Mouse (Mus musculus) gastrocnemius, postnatal 25 days (tissue): Measurements from ENCODE around the gene Suv39h2. TPM values are rescaled to one million over a fixed set of nuclear protein-coding genes. Genes with fewer than 3 reads are reported as not detected.

Experiments used
- DNase-seq: peaks from one replicate; pipeline ENCODE4 v3.0.0; 2022
- long read RNA-seq, 2 experiments: library from polyadenylated mRNA; stranded (forward); transcript quantifications; one replicate each; pipeline ENCODE4 v2.0.0; 2021
- total RNA-seq, 2 experiments: library from RNA; stranded (reverse); gene quantifications; 1 replicate in 1 of 2; 2 replicates in 1 of 2; pipeline ENCODE4 v1.2.3; 2021

The Suv39h2 gene
- total RNA-seq: under 1 TPM; 0.72 to 0.84 TPM
- long read RNA-seq, experiment 1, full-length matches to known transcripts: 1 of 1 reads
- long read RNA-seq, experiment 1, partial matches to known transcripts: 0 of 1 reads
- long read RNA-seq, experiment 1, other reads (novel, unspliced or antisense): 0 of 1 reads
- long read RNA-seq, experiment 2, full-length matches to known transcripts: 2 of 3 reads
- long read RNA-seq, experiment 2, partial matches to known transcripts: 1 of 3 reads
- long read RNA-seq, experiment 2, other reads (novel, unspliced or antisense): 0 of 3 reads

- DNase-seq: peak; percentile 96
Observed at GRCm38 (mm10) chr2:3474861-3475283, at the start of gene Suv39h2. Gene Suv39h2 (minus strand): TSS chr2:3475031.

- no peak for DNase-seq
Observed at GRCm38 (mm10) chr2:3522558-3522957, 47.7 kb upstream of the Suv39h2 start.

- peak; percentile 96 for DNase-seq
Observed at GRCm38 (mm10) chr2:3512552-3513454, 38.0 kb upstream of the Suv39h2 start, which contains the start of the genes Gm45902, Hspa14 and Cdnf. Gene Gm45902 (minus strand): TSS chr2:3512790. Gene Hspa14 (minus strand): TSS chr2:3512814. Gene Cdnf (plus strand): TSS chr2:3513030.

- no peak for DNase-seq
Observed at GRCm38 (mm10) chr2:3512076-3512475, 37.2 kb upstream of the Suv39h2 start.

- DNase-seq: no peak
Observed at GRCm38 (mm10) chr2:3500886-3501285, 26.1 kb upstream of the Suv39h2 start.

GRCm38 (mm10) chr2:3499543-3499942 is 24.7 kb upstream of the Suv39h2 start:
- DNase-seq: no peak

DNA sequence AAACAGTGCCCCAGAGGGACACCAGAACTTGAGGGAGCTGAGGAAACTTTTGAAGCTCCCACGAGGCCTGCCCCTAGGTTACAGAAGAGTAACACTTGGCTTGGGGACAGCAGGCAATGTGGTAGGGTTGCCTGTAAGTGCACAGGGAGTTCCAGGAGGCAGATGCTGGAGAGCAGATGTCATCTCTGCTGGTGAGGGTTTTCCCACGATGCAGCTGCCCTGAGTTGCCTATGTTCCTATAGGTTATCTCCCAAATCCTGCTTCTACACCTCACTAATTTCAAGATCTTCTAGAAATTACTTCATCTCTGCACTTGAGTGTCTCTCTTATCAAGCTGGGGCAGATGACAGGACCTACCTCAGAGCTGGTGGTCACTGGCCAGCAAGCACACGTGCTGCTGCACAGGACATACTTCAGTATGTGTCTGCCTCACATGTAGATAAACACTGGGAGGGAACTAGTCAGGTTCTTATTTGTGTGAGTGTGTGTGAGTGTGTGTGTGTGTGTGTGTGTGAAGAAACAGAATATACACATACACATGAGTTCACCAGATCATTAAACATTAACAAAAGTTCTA is 19.1 kb upstream of the Suv39h2 start:
- DNase-seq: no peak

DNA sequence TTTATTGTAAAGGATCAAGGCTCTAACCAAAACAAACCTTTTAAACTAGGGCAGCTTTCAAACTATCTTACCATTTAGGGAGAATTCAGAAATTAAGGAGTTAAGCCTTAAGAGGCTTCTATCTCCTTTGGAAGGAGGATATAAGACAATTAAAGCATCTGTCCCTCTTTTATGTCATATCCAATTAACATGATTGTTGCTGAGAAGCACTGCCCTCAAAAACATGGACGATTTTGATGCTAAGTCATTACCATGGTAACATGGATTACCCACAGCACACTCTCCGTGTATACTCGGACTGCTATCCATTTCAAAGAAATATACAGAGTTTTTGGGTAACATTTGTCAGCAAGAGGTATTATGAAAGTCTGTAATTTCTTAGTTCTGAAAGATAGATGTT is 15.0 kb upstream of the Suv39h2 start:
- no peak for DNase-seq

DNA sequence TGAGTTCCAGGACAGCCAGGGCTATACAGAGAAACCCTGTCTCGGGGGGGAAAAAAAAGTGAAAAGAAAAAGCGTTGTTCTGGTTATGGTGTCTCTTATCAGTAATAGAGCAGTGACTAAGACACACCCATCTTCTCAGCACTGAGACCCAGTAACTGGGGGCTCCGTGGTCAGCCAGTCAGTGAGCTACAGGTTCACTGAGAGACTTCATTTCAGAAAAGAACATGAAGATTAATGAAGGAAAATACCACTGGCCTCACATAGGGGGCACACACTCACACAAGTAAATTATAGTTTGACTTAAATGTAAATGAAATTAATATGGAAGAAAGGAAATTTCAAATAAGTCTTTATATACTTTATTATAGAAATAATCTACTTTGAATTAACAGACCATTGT is 5.4 kb upstream of the Suv39h2 start:
- no peak for DNase-seq

DNA sequence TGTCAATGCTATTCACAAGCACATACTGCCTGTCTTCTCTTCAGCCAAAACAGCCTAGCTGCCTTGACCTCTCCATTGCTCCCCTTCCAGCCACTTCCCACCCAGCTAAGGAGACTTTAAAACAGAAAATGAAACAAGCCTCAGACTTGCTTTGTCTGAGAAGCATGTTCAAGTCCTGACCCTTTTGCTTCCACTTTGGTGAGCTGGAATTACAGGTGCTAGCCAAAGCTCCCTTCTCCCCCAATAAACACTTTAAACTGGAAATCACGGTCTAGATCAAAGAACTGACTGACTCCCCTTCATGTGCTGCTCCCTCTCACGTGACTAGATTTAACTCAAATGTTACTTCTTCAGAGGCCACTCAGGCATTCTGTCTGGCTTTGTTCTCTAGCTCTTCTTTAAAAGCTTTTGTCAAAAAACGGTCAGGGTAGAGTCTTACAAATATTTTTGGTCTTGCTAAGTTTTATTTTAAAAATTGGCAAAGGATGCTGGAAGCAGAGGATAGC is 968 bp upstream of the Suv39h2 start:
- DNase-seq: no peak

DNA sequence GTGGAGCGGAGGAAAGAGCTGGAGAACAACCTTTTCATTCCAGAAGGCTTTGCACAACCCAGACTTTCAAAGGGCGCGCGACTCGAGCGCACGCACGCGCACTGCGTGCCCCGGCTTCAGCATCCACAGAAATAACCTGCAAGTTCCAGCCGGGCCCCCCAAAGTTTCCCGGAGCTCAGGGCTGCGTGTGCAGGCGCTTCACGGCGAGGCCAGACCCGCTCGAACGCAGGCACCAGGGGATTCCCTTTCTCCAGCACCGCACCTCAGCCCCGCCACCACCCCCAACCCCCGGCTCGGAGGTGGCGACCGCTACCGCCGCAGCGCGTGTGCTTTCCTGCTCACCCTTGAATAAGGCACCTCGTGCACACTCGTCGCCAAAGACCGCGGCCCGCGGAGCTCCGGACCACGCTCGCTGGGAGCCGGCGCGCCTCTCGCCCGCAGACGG is 448 bp downstream of the Suv39h2 start:
- peak; percentile 47 for DNase-seq

DNA sequence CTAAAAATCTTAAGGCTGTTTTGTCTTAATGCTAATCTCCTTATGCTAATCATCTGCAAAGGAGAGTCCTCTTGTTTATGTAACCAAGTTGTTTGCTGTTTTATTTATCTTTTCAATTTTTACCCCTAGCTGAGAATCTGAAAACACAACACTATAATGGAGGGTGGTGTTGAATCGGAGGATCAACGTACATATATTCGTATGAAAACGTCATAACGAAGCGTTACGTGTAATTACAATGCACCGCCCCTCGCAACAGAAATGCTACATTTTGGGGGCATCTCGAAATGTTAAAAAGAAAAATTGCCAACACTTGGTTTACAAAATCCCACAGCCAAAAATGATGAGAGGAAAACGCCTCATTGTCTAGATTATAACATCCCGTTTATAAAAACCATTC is 940 bp downstream of the Suv39h2 start:
- no peak for DNase-seq

DNA sequence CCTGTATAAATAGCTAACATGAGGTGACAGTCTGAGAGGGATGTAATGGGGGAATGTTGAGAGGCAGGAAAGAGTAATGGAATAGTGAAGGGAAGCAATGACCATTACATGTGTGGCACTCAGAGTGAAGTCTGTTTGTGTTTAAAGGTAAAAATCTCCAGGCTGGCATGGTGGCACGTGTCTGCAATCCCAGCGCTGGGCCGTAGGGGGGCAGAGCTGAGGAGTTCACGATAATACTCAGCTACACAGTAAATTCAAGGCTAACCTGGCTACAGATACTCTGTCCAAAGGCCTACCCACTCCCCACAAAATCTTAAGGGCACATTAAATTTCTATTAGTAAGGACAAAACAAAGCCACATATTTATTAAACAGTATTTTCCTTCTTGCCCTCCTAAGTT is 18.2 kb downstream of the Suv39h2 start:
- DNase-seq: no peak

GRCm38 (mm10) chr2:3453096-3453495 is 21.7 kb downstream of the Suv39h2 start:
- no peak for DNase-seq

- no peak for DNase-seq
Observed at GRCm38 (mm10) chr2:3449431-3449830, 25.4 kb downstream of the Suv39h2 start.

DNA sequence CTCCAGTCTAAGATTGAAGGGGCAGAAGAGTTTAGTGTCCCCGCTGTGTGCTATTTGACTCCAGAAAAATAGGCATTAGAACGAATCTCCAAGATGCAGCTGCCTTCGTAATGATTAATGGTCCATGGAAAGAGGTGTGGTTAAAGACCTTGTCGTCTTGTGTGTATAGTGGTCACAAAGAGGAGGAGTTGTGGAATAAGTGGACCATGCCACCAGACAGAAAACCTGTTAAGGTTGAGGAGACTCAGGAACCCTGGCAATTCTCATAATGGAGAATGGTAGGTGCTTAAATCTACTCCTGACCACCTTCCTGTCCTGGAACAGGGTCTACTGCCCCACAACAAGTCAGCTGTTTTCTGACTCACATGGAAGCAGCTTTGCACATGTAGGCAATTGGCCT is 28.8 kb downstream of the Suv39h2 start:
- no peak for DNase-seq

GRCm38 (mm10) chr2:3444206-3444605 is 30.6 kb downstream of the Suv39h2 start:
- DNase-seq: no peak

- no peak for DNase-seq
Observed at GRCm38 (mm10) chr2:3437956-3438355, 36.9 kb downstream of the Suv39h2 start.

DNA sequence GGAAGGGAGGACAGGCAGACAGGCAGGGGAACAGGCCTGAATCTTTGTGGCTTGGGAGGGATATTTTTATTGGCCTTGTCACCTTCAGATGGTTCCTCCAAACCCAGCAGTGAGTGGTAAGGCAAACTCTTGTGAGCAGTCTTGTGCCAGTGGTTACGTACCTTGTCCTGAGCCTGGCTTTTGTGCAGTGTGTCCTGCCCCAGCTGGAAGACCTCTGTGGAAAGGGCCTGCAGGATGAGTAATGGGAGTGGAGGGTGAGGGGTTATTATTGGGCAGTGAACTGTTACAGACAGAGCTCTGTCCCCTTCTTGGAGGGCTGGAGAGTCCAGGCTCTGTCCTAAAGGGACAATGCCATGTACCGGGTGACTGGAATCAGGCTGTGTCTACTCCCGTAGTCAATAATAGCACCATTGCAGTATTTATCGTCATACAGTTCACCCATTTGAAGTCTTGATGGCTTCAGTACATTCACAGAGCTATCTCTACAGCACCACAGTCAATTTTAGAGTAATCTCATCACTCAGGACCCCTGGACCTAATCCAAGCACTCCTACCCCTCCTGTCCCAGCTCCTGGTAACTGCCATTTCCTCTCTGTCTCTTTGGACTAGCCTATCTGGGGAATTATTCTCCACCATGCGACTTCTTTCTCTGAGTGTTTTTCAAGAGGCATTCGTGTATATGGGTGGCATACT is 39.3 kb downstream of the Suv39h2 start:
- DNase-seq: no peak

- DNase-seq: no peak
Observed at GRCm38 (mm10) chr2:3430956-3431355, 43.9 kb downstream of the Suv39h2 start.

- DNase-seq: no peak
Observed at GRCm38 (mm10) chr2:3424579-3424910, 50.3 kb downstream of the Suv39h2 start.
